Mouse (Mus musculus): ENCODE measurements around the gene Syt5.
A peak's percentile ranks its signal among the peaks of the same experiment; 100 is the strongest.

Gene Syt5

DNA sequence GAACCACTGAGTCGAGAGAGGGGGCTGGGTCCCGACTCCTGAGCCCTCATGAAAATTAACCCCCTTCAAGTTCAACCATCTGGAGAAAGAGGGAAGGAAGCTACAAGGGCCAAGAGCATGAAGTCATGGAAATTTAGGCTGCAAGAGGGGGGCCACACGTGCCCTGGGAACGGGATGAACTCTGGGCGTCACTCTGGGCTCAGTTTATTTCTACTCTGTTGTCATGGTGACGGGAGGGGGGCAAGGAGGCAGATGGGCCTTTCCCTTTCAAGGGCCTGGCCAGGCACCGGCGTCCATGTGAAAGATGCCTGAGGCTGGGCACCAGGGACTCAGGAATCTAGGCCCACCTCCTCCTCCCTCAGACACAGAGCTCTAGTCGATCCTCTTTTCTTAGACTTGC, 49.1 kb downstream of the Syt5 start:
- peak; percentile 56 to 81 for DNase-seq

DNA sequence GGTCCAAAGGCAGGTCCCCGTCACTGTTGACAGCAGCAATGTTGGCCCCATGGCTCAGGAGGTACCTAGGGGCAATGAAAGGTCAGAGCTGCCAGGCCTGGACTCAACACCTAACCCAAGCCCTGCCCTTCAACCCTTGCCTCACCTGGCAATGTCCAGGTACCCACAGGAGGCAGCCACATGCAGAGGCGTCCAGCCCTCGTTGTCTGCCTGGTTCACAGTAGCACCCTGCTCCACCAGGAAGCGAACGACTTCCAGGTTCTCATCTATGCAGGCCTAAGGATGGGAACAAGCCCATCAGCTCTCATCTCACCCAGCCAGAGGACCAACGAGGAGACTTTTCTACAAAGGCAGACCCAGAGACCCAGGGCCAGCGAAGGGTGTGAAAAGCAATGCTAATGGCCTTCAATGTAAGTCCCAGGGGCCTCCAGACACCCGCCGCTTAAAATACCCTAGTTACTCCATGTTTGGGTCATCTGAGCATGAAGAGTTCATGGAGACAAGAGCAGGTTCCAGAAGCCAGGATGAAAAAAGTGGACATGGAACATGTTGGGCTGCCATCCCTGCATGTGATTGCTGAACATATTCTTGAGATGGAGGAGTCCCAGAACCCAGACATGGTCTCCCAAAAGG, 50.0 kb downstream of the Syt5 start:
- no peak for DNase-seq

DNA sequence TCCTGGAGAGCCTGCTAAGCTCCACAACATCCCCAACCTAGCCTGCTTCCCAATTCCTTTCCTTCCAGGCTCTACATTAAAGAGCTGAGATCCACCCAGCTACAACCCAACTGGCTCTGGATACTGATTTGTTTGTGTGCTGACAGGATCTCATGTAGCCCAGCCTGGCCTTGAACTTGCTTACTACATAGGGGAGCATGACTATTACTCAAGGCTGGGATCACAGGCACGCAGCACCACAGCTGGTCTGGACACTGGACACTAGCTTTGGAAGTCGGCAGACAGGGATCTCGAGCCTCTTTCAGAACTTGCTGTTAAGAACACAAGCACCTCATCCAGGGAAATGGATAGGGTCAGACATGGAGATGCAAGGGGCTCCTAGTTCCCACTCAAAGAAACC, 50.9 kb downstream of the Syt5 start:
- no peak for DNase-seq

DNA sequence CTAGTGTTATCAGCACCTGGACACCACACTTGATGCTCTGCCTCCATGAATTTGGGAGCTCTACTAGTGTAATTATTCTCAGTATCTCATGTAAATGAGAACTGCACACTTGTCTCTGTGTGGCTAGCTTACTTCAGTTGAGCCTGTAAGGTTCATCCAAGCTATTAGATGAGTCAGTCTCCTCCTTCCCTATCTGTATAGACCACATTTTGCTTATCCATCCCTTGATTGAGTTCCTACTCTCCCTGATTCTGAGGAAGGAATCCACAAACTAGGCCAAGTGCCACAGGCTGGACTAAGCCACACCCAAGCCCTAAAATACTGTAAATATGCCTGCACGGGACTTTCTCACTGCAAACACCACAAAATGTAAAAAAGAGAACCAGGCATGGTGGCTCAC, 53.4 kb downstream of the Syt5 start:
- DNase-seq, result no peak

DNA sequence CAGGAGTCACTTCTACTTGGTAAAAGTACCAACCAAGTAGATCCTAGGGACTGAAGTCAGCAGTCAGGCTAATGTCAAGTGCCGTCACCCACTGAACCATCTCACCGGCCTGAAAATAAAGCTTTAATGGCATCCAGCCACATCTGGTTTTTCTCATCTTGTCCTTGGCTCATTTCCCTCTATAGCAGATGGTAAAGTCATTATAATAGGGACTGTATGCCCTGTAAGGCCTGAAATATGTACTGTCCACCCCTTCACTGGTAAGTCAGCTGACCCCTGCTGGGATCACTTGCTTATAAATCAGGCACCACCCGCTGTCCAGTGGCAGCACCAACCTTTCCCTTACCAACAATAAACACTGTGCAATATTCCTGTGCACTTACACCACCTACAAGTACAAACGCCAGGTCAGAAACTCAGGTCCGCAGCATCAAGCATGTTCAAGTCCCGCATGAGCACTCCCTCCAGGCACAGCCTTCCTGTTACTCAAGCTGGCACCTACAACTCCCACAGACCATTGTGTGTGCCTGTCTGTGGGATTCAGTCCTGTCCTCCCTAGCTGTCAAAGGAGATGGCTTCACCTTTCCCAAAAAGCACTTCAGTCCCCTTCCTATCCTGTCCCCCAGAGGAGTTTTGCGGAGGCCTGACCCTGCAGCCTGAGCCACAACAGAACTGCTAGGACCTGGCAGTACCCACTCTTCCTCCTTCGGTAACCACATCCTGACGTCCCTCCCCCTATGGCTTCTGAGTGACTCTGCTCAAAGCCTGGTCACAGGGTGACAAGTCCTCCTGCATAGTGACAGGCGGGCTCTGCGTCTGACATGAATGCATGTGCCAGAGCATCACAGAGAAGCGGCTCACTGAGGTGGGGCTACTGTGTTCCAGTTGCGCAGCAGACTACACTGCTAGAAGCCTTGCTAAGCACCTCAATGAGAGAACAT, 54.8 kb downstream of the Syt5 start:
- DNase-seq, result no peak

DNA sequence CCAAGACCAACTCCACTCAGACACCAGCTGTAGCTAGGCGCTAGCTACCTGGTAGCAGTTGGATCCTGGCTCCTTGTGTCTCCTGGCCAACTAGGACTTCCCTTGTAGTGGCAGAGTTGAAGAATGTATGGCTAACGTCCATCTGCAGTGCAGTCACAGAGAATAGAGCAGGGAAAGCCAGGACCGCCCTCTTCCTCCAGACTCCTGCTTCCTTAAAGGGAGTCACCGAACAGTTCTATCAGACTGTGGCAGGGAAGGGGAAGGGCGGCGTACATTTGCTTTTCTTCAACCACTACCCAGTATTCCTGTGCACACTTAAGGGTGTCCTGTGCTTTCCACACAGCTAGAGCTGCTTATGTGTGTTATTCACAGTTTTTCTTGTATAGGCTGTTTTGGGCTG, 56.0 kb downstream of the Syt5 start:
- DNase-seq, result peak; percentile 44 to 58
